Mouse (Mus musculus) embryonic fibroblast, embryonic 13.5 days (primary cell): ENCODE measurements around the gene Abl1.

Experiments
- CTCF ChIP-seq: IDR thresholded peaks from 2 replicates; pipeline ENCODE4 v1.5.1; 2011; ENCODE audit warnings: mild to moderate bottlenecking, control low read depth, low read length, moderate library complexity, borderline replicate concordance; ENCODE audit not compliant: insufficient read depth
- POLR2A ChIP-seq: IDR thresholded peaks from 2 replicates; pipeline ENCODE4 v1.6.1; 2011; ENCODE audit warnings: low read depth, mild to moderate bottlenecking, control low read depth, low read length, moderate library complexity

GRCm38 (mm10) chr2:31745741-31746243 is 57.6 kb downstream of the Abl1 start:
- no peak for TF ChIP-seq CTCF
- no peak for TF ChIP-seq POLR2A
